ENCODE assay signal across 9 mouse cellular contexts in the genomic region with DNA sequence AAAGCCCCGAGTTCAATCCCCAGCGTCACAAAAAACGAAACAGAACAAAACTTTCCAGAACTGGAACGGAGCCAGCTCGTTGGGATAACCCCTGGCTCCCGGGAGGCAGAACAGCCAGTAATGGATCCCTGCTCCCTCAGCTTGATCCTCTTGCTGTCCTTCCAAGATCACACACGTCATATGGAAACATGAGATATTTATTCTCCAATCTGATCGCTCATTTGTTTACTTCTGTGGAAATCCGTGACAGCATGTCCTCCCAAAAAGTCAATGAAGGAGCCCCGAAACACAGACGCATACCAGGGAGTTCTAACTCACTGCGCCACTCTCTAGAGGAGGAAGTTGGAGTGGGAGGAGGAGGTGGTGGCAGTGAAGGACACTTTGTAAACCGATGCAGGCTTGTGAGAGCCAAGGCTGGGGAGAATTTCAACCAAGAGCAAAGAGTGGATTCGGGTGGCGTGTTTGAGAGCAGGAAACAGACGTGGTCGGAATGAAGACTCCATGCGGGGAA.
DNase-seq lines count a peak whose midpoint lies in the region; ATAC-seq lines count a peak whose summit lies in the region.
"Had no signal": no experiment of that assay in that cellular context is flagged by ENCODE, and none has a peak within 500 bp of the region (broad histone marks: within the 10 kb centered on the region; RNA-seq: fewer than 3 reads in every experiment).

No protein-coding gene starts in this region.

- peak; percentile 50 for DNase-seq in adrenal gland, postnatal 14 days
- no peak for DNase-seq in adrenal gland, postnatal 4 days (ENCODE audit: low spot score in 2 of 2)
- peak; percentile 49 for DNase-seq in heart, postnatal 4 days
- peak; percentile 71 for DNase-seq in lung, postnatal 10 days
- DNase-seq in embryo, embryonic 9.5 days (ENCODE audit: extremely low spot score): no peak
- no peak for DNase-seq in ovary, postnatal 36 days (ENCODE audit: low spot score)
- DNase-seq in frontal cortex, postnatal 25 days (ENCODE audit: low spot score in 2 of 2): no peak

- ATAC-seq in common myeloid progenitor, adult 5-6 weeks (replicated peaks; ENCODE audit: low read depth, poor library complexity, severe bottlenecking): peak; percentile 60
- ATAC-seq: activated CD4-positive, CD25-positive, alpha-beta regulatory T cell, adult 4 months had no signal

Comparison
In these comparisons a context has a peak if more than half of its experiments do, and no peak if none do; other contexts are left out.
1. DNase-seq: peak in adrenal gland, postnatal 14 days (single experiment), heart, postnatal 4 days (single experiment) and lung, postnatal 10 days (single experiment); none in adrenal gland, postnatal 4 days (0 of 2), embryo, embryonic 9.5 days (single experiment), ovary, postnatal 36 days (single experiment) and frontal cortex, postnatal 25 days (0 of 2).